Mouse (Mus musculus) midbrain, embryonic 11.5 days (tissue): ENCODE results near the gene Suclg1. TPM values are rescaled to one million over a fixed set of nuclear protein-coding genes. Genes with fewer than 3 reads are reported as not detected.

Experiments used
- ATAC-seq: fragments of 200-750 bp; cut with Nextera tagmentation; 2 replicates; pipeline ENCODE4 v1.8.0; 2017; ENCODE audit warnings: moderate TSS enrichment, moderate library complexity; ENCODE audit not compliant: low FRiP score
- DNase-seq: peaks from one replicate; pipeline ENCODE4 v3.0.0; 2015; ENCODE audit warnings: low spot score; ENCODE audit errors: missing footprints
- H3K27ac ChIP-seq: fragments of 300-500 bp; sonication (generic); 2 replicates; pipeline ENCODE4 v1.5.1; 2014; ENCODE audit warnings: low read depth, low read length
- H3K27me3 ChIP-seq: fragments of 300-500 bp; sonication (generic); 2 replicates; pipeline ENCODE4 v1.6.1; 2014; ENCODE audit warnings: mild to moderate bottlenecking, low read length, moderate library complexity, mixed read lengths; ENCODE audit not compliant: control insufficient read depth, insufficient read depth
- H3K36me3 ChIP-seq: fragments of 300-500 bp; sonication (generic); 2 replicates; pipeline ENCODE4 v1.6.1; 2014; ENCODE audit warnings: mild to moderate bottlenecking, low read length, moderate library complexity, mixed read lengths; ENCODE audit not compliant: control insufficient read depth, insufficient read depth
- H3K4me1 ChIP-seq: fragments of 300-500 bp; sonication (generic); 2 replicates; pipeline ENCODE4 v1.6.1; 2014; ENCODE audit warnings: low read length; ENCODE audit not compliant: control insufficient read depth, insufficient read depth
- H3K4me2 ChIP-seq: fragments of 300-500 bp; sonication (generic); 2 replicates; pipeline ENCODE4 v1.6.1; 2014; ENCODE audit warnings: mild to moderate bottlenecking, moderate library complexity
- H3K4me3 ChIP-seq: fragments of 300-500 bp; sonication (generic); 2 replicates; pipeline ENCODE4 v1.5.1; 2014; ENCODE audit warnings: low read depth, low read length
- H3K9ac ChIP-seq: fragments of 300-500 bp; sonication (generic); 2 replicates; pipeline ENCODE4 v1.6.1; 2014; ENCODE audit warnings: low read length
- H3K9me3 ChIP-seq: fragments of 300-500 bp; sonication (generic); 2 replicates; pipeline ENCODE4 v1.6.1; 2016; ENCODE audit warnings: low read length; ENCODE audit not compliant: control insufficient read depth
- WGBS: fragments of 180-500 bp; shearing (Covaris S2); extraction: QIAGEN DNeasy Blood & Tissue Kit; methylation state at CpG from one replicate; pipeline ENCODE4 v1.1.7; 2014; 5-methylcytosine and 5-hydroxymethylcytosine counted together
- polyA plus RNA-seq: library from polyadenylated mRNA; unstranded; fragments of >200 nt; fragmentation: Nextera tagmentation; extraction: Ambion mirVana; gene quantifications from 2 replicates; pipeline ENCODE4 v1.2.1, GENCODE M21; 2014

Suclg1 gene
- polyA plus RNA-seq, 1 experiment from 2014 or later: 175 TPM

GRCm38 (mm10) chr6:73254307-73255228 lies 6.4 kb downstream of the Suclg1 start:
- ATAC-seq (no peak), DNase-seq (no peak)
- Histone ChIP-seq H3K4me1 (no peaks in the 10 kb centered on the region), H3K4me3 (no peak overlapping the region), H3K4me2 (no peak overlapping the region), H3K9me3 (no peaks in the 10 kb centered on the region), H3K36me3 (no peaks in the 10 kb centered on the region), H3K9ac (no peak overlapping the region), H3K27me3 (no peaks in the 10 kb centered on the region), H3K27ac (no peak overlapping the region)
- WGBS: 88% methylated on average over 9 of the region's 9 CpGs

DNA sequence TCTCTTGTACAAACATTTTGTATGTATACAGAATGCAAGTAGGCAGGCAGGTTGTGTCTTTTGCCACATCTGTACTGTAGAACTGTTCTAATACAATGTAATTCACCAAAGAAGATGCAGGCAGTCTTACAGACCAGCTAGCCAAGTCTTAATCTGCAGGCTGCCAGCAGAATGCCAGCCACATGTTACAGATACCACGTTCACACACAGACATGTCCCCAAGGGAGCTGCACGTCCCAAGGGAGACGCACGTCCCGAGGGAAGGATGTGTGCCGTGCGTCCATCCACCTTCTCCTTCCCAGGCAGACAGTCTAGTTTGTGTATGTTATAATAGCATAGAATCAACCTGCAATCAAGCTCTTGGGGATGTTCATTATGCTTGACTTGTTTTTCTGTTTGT lies 8.9 kb downstream of the Suclg1 start:
- Histone ChIP-seq H3K27ac (no peak overlapping the region), H3K4me3 (no peak overlapping the region), H3K9ac (no peak overlapping the region), H3K4me1 (no peaks in the 10 kb centered on the region), H3K36me3 (no peaks in the 10 kb centered on the region), H3K4me2 (no peak overlapping the region), H3K27me3 (no peaks in the 10 kb centered on the region), H3K9me3 (no peaks in the 10 kb centered on the region)
- no peak for DNase-seq
- no peak for ATAC-seq
- WGBS: 91% methylated on average over 7 of the region's 7 CpGs

DNA sequence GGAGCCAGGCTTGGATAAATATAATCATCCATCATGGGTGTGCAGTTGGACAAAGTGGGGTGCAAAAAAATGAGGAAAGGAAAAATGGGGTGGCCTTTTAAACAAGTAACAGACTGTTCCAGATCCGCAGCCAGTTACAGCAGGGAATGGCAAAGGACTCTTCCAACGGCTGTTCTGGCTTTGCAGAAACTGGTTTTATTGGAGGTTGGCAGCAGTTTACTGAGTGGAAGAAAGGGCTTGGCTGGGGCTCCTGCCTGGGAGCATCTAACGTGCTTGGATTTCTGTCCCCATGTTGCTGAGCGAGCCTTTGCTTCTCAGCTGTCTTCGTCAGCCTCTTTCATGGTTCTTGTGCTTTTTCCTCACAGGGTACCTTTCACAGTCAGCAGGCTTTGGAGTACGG lies 11.9 kb downstream of the Suclg1 start:
- DNase-seq: no peak
- H3K4me1 ChIP-seq: peaks cover 5% of the 10 kb centered on the region; the same call in 1 of the 2 replicates
- ATAC-seq: no peak
- H3K4me2 ChIP-seq: no peak overlapping the region
- WGBS: 94% methylated on average over 6 of the region's 6 CpGs
- peaks cover 4% of the 10 kb centered on the region; the same call in 1 of the 2 replicates for H3K36me3 ChIP-seq
- H3K27me3 ChIP-seq: no peaks in the 10 kb centered on the region
- no peak overlapping the region for H3K9ac ChIP-seq
- H3K4me3 ChIP-seq: no peak overlapping the region
- H3K9me3 ChIP-seq: no peaks in the 10 kb centered on the region
- H3K27ac ChIP-seq: no peak overlapping the region

DNA sequence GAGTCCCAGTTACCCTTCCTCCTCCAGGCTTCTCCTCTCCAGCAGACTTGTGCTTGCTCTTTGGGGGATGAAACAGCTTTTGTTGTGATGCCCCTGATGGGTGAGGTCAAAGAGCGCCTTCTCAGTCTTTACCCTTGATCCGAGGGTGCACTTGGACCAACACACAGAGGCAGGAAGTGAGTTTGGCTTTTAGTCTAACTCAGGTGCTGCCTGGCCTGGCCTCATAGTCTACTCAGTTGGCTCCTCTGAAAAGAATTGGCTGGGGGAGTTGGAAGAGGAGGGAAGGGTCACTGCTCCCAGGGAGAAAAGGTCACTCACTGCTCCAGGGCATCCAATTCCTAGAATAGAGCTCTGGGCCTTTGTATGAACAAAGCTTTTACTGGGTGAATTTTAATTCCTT lies 16.6 kb downstream of the Suclg1 start:
- Histone ChIP-seq H3K4me2 (no peak overlapping the region), H3K4me3 (no peak overlapping the region), H3K9ac (no peak overlapping the region), H3K9me3 (no peaks in the 10 kb centered on the region), H3K4me1 (peaks cover 5% of the 10 kb centered on the region; the same call in 1 of the 2 replicates), H3K27ac (no peak overlapping the region), H3K36me3 (peaks cover 4% of the 10 kb centered on the region; the same call in 1 of the 2 replicates), H3K27me3 (no peaks in the 10 kb centered on the region)
- DNase-seq (no peak), ATAC-seq (no peak)
- WGBS: 13% methylated on average over 2 of the region's 2 CpGs

- H3K27me3 ChIP-seq: no peaks in the 10 kb centered on the region
- ATAC-seq: no peak
- H3K36me3 ChIP-seq: peaks cover 10% of the 10 kb centered on the region
These were observed 19.6 kb downstream of the Suclg1 start for GRCm38 (mm10) chr6:73267738-73268311.

GRCm38 (mm10) chr6:73269374-73269773 lies 21.2 kb downstream of the Suclg1 start:
- DNase-seq (no peak), ATAC-seq (no peak)
- Histone ChIP-seq H3K36me3 (peaks cover 6% of the 10 kb centered on the region; the same call in 1 of the 2 replicates), H3K4me3 (no peak overlapping the region), H3K4me1 (peaks cover 4% of the 10 kb centered on the region; the same call in 1 of the 2 replicates), H3K9me3 (no peaks in the 10 kb centered on the region), H3K9ac (no peak overlapping the region), H3K27me3 (no peaks in the 10 kb centered on the region), H3K4me2 (no peak overlapping the region), H3K27ac (no peak overlapping the region)
- 94% methylated on average over 3 of the region's 3 CpGs for WGBS

More at GRCm38 (mm10) chr6:73267738-73268311, 19.6 kb downstream of the Suclg1 start:
- DNase-seq: no peak
- no peaks in the 10 kb centered on the region for H3K9me3 ChIP-seq
- WGBS: 92% methylated on average over 8 of the region's 8 CpGs
- H3K4me2 ChIP-seq: no peak overlapping the region
- no peak overlapping the region for H3K9ac ChIP-seq
- H3K4me1 ChIP-seq: peaks cover 5% of the 10 kb centered on the region; the same call in 1 of the 2 replicates
- H3K4me3 ChIP-seq: no peak overlapping the region
- no peak overlapping the region for H3K27ac ChIP-seq

DNA sequence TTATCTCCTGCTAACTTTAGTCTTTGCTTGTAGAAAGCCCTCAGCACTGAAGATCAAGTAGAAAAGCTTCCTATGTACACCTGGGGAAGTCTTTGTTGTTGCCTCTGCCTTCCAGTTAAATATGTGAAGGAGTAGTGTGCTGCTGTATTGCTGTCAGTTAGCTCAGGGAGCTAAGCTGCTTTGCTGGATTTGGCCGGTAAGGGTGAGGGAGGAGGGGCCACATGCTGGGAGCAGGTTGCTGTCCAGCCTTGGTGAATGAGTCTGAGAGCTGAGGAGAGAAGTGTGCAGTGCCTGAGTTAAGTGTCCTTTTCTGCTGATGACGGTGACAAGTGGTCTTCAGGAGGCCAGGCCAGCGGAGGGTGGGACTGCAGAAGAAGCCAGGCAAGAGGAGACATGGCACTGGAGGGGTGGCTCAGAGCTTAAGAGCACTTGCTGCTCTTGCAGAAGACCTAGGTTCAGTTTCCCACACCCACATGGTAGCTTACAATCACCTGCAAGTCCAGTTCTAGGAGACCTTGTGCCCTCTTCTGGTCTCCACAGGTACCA lies 23.4 kb downstream of the Suclg1 start:
- no peak for ATAC-seq
- DNase-seq: no peak
- H3K27me3 ChIP-seq: no peaks in the 10 kb centered on the region
- no peaks in the 10 kb centered on the region for H3K9me3 ChIP-seq
- H3K4me3 ChIP-seq: no peak overlapping the region
- WGBS: 74% methylated on average over 3 of the region's 3 CpGs
- H3K36me3 ChIP-seq: peaks cover 15% of the 10 kb centered on the region
- no peak overlapping the region for H3K27ac ChIP-seq
- H3K4me2 ChIP-seq: no peak overlapping the region
- no peak overlapping the region for H3K9ac ChIP-seq
- no peaks in the 10 kb centered on the region for H3K4me1 ChIP-seq

GRCm38 (mm10) chr6:73275002-73275401 lies 26.8 kb downstream of the Suclg1 start:
- H3K27ac ChIP-seq: no peak overlapping the region
- ATAC-seq (no peak), DNase-seq (no peak)
- 91% methylated on average over 5 of the region's 5 CpGs for WGBS
- no peak overlapping the region for H3K9ac ChIP-seq
- no peaks in the 10 kb centered on the region for H3K27me3 ChIP-seq
- no peaks in the 10 kb centered on the region for H3K4me1 ChIP-seq
- no peak overlapping the region for H3K4me2 ChIP-seq
- no peaks in the 10 kb centered on the region for H3K9me3 ChIP-seq
- H3K4me3 ChIP-seq: no peak overlapping the region
- H3K36me3 ChIP-seq: peaks cover 18% of the 10 kb centered on the region

- no peak for DNase-seq
- Histone ChIP-seq H3K27me3 (no peaks in the 10 kb centered on the region), H3K36me3 (peaks cover 10% of the 10 kb centered on the region), H3K9ac (no peak overlapping the region), H3K4me2 (no peak overlapping the region), H3K4me1 (no peaks in the 10 kb centered on the region), H3K4me3 (no peak overlapping the region), H3K27ac (no peak overlapping the region), H3K9me3 (no peaks in the 10 kb centered on the region)
- 87% methylated on average over 8 of the region's 8 CpGs for WGBS
- no peak for ATAC-seq
These were observed 31.5 kb downstream of the Suclg1 start for GRCm38 (mm10) chr6:73279681-73280080.
